ENCODE assay signal across 10 mouse cellular contexts in genomic region chr14:12289747-12290146, GRCm38 (mm10). TPM values are rescaled to one million over a fixed set of nuclear protein-coding genes. Genes with fewer than 3 reads are reported as not detected.
"Had no signal": no experiment of that assay in that cellular context is flagged by ENCODE, and none has a peak within 500 bp of the region (broad histone marks: within the 10 kb centered on the region; RNA-seq: fewer than 3 reads in every experiment).

No protein-coding gene starts in this region.

RNA-seq across cellular contexts. Expression of gene Gm49355, which starts 6.0 kb away (rescaled TPM):
- total RNA-seq: megakaryocyte-erythroid progenitor cell, adult 5-6 weeks had no signal
- polyA plus RNA-seq: neural tube, embryonic 13.5 days had no signal

RNA-seq across cellular contexts. Expression of gene Fezf2, which starts 58.2 kb away (rescaled TPM):
- total RNA-seq: megakaryocyte-erythroid progenitor cell, adult 5-6 weeks had no signal
- polyA plus RNA-seq: lung, embryonic 14.5 days; lung, embryonic 16.5 days; myocyte; neural tube, embryonic 11.5 days; neural tube, embryonic 13.5 days; neural tube, embryonic 15.5 days; small intestine, adult 2 months; stomach, embryonic 14.5 days; stomach, embryonic 16.5 days had no signal
